In the genomic region with DNA sequence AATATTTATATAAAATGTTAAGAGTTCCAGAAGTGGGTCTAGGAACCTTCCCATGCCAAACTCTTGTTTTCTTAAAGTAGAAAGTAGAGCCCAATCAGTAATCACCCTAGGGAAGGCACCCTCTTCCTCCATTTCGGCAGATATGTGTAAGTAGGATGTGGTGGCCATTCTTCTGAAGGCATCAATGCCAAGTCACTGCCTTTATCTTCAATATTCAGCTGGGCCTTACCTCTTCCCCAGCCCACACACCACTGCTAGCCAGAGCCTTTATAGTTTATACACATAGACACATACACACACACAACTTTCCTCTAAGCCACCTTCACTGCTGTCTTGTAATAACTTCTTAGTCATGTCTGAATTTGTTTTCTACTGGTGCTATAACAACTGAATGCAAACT, we compare ENCODE assay signal across 30 mouse cellular contexts. TPM values are rescaled to one million over a fixed set of nuclear protein-coding genes. Genes with fewer than 3 reads are reported as not detected.
"Had no signal": no experiment of that assay in that cellular context is flagged by ENCODE, and none has a peak within 500 bp of the region (broad histone marks: within the 10 kb centered on the region; RNA-seq: fewer than 3 reads in every experiment).

No protein-coding gene starts in this region.

- H3K4me2 ChIP-seq: intestine, embryonic 15.5 days; kidney, embryonic 15.5 days; limb, embryonic 13.5 days; liver, embryonic 15.5 days; midbrain, embryonic 12.5 days; midbrain, embryonic 15.5 days; neural tube, embryonic 12.5 days; neural tube, embryonic 15.5 days had no signal

- H3K9ac ChIP-seq: intestine, embryonic 15.5 days; kidney, embryonic 15.5 days; limb, embryonic 13.5 days; liver, embryonic 15.5 days; midbrain, embryonic 12.5 days; midbrain, embryonic 15.5 days; neural tube, embryonic 12.5 days; neural tube, embryonic 15.5 days had no signal

- H3K9me3 ChIP-seq: intestine, embryonic 15.5 days; kidney, embryonic 15.5 days; limb, embryonic 10.5 days; limb, embryonic 13.5 days; liver, embryonic 15.5 days; midbrain, embryonic 12.5 days; midbrain, embryonic 15.5 days; neural tube, embryonic 12.5 days; neural tube, embryonic 15.5 days had no signal

- DNase-seq: kidney, adult 11 months; kidney, adult 8-10 months; kidney, postnatal 10 days; kidney, postnatal 36 days; layer of hippocampus, adult 9-11 months; liver; lung, adult 2 months; lung, postnatal 14 days; lung, postnatal 4 days; right cerebral cortex, postnatal 25 days; spleen, adult 18-20 months; thymus, adult 18-20 months; thymus, postnatal 36 days had no signal

- ATAC-seq: intestine, embryonic 15.5 days; midbrain, embryonic 15.5 days had no signal

- H3K4me3 ChIP-seq: intestine, embryonic 15.5 days; kidney, embryonic 15.5 days; limb, embryonic 10.5 days; limb, embryonic 13.5 days; liver, embryonic 15.5 days; midbrain, embryonic 12.5 days; midbrain, embryonic 15.5 days; neural tube, embryonic 12.5 days; neural tube, embryonic 15.5 days had no signal

- H3K27me3 ChIP-seq: intestine, embryonic 15.5 days; kidney, embryonic 15.5 days; limb, embryonic 13.5 days; liver, embryonic 15.5 days; midbrain, embryonic 12.5 days; midbrain, embryonic 15.5 days; neural tube, embryonic 12.5 days; neural tube, embryonic 15.5 days had no signal

- H3K36me3 ChIP-seq: liver, embryonic 15.5 days had no signal

- H3K27ac ChIP-seq: intestine, embryonic 15.5 days; limb, embryonic 10.5 days; limb, embryonic 13.5 days; liver, embryonic 15.5 days; midbrain, embryonic 12.5 days; midbrain, embryonic 15.5 days; neural tube, embryonic 12.5 days; neural tube, embryonic 15.5 days had no signal

- H3K4me1 ChIP-seq: intestine, embryonic 15.5 days; limb, embryonic 13.5 days; midbrain, embryonic 12.5 days; midbrain, embryonic 15.5 days; neural tube, embryonic 15.5 days had no signal

RNA-seq across cellular contexts. Expression of a gene that starts 25.1 kb away (rescaled TPM):
- total RNA-seq: layer of hippocampus, adult 18-20 months; layer of hippocampus, postnatal 25 days; left cerebral cortex, adult 18-20 months; left cerebral cortex, postnatal 25 days had no signal
- polyA plus RNA-seq: intestine, embryonic 15.5 days; kidney, embryonic 15.5 days; limb, embryonic 10.5 days; limb, embryonic 13.5 days; liver, embryonic 15.5 days; lung, adult 2 months; lung, embryonic 16.5 days; midbrain, embryonic 12.5 days; midbrain, embryonic 15.5 days; neural tube, embryonic 12.5 days; neural tube, embryonic 15.5 days; stomach, embryonic 16.5 days; testis, adult 2 months; urinary bladder, adult 2 months had no signal

RNA-seq across cellular contexts. Expression of a gene that starts 28.7 kb away (rescaled TPM):
- total RNA-seq: layer of hippocampus, adult 18-20 months; left cerebral cortex, adult 18-20 months had no signal
